Mouse (Mus musculus): ENCODE data around the gene Trex1. TPM values are rescaled to one million over a fixed set of nuclear protein-coding genes. Genes with fewer than 3 reads are reported as not detected.
A peak's percentile ranks its signal among the peaks of the same experiment; 100 is the strongest.

The Trex1 gene
- polyA plus RNA-seq, 1 experiment, result 10.0 TPM

- H3K79me2 ChIP-seq (ENCODE audit: control insufficient read depth, insufficient read depth), result no peaks in the 10 kb centered on the region
- H3K4me3 ChIP-seq, result no peak overlapping the region
- H3ac ChIP-seq (ENCODE audit: control insufficient read depth, insufficient read length), result no peak overlapping the region
- H3K4me2 ChIP-seq (ENCODE audit: low read depth), result peak overlapping the region; percentile 50
- no peaks in the 10 kb centered on the region for H3K36me3 ChIP-seq (ENCODE audit: control insufficient read depth, insufficient read depth)
- TF ChIP-seq POLR2A (IDR thresholded peaks at IDR 0.05; ENCODE audit: insufficient read length, low read depth), result no peak
- TF ChIP-seq POLR2AphosphoS2 (IDR thresholded peaks at IDR 0.05; ENCODE audit: insufficient read length, low read depth), result no peak
- TF ChIP-seq MAX (IDR thresholded peaks at IDR 0.05; ENCODE audit: low read depth), result no peak
- no peak for TF ChIP-seq REST (IDR thresholded peaks at IDR 0.05; ENCODE audit: insufficient read depth, insufficient read length)
- TF ChIP-seq MYOG (IDR thresholded peaks at IDR 0.05; ENCODE audit: control insufficient read depth in 1 of 3, insufficient read depth in 1 of 3, insufficient read length in 2 of 3, low read depth in 2 of 3), result no peak
- no peak for TF ChIP-seq TCF3 (IDR thresholded peaks at IDR 0.05; ENCODE audit: insufficient read length, low read depth)
- TF ChIP-seq USF1 (IDR thresholded peaks at IDR 0.05; ENCODE audit: low read depth), result no peak
- no peak for TF ChIP-seq CEBPB (IDR thresholded peaks at IDR 0.05; ENCODE audit: insufficient read depth, poor library complexity, severe bottlenecking)
- TF ChIP-seq TCF12 (IDR thresholded peaks at IDR 0.05; ENCODE audit: insufficient read depth, poor library complexity, severe bottlenecking), result no peak
- no peak for TF ChIP-seq SRF (IDR thresholded peaks at IDR 0.05; ENCODE audit: control insufficient read depth, insufficient read length, low read depth)
- no peak for TF ChIP-seq E2F4 (IDR thresholded peaks at IDR 0.05; ENCODE audit: insufficient read depth)
- no peak for TF ChIP-seq MYOD1 (IDR thresholded peaks at IDR 0.05; ENCODE audit: control insufficient read depth in 1 of 3, insufficient read length in 2 of 3, low read depth in 2 of 3)
- no peaks in the 10 kb centered on the region for H3K27me3 ChIP-seq (ENCODE audit: control insufficient read depth, insufficient read depth, insufficient read length)
Measured at GRCm38 (mm10) chr9:109098969-109099368, 39.4 kb upstream of the Trex1 start.

DNA sequence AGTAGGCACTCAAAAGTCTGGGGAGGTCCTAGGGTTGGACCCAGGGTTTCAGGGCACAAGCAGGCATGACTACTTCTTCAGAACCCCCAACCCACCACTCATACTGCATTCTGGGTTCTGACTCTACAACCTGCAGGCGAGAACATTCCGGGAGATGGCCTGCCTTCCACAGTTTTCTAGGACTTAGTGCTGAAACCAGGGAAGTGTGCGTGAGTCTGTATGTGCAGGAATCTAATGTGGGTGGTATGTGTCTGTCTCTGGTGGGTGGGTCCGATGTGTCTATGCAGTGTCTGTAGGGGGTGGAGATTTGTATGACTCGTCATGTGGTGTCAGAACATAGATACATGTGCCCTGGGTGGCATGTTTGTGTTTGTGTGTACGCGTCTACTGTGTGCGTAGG, 38.8 kb upstream of the Trex1 start:
- no peaks in the 10 kb centered on the region for H3K36me3 ChIP-seq (ENCODE audit: control insufficient read depth, insufficient read depth)
- H3ac ChIP-seq (ENCODE audit: control insufficient read depth, insufficient read length), result no peak overlapping the region
- TF ChIP-seq USF1 (IDR thresholded peaks at IDR 0.05; ENCODE audit: low read depth) (no peak), MYOG (IDR thresholded peaks at IDR 0.05; ENCODE audit: control insufficient read depth in 1 of 3, insufficient read depth in 1 of 3, insufficient read length in 2 of 3, low read depth in 2 of 3) (no peak), E2F4 (IDR thresholded peaks at IDR 0.05; ENCODE audit: insufficient read depth) (no peak), POLR2A (IDR thresholded peaks at IDR 0.05; ENCODE audit: insufficient read length, low read depth) (no peak), POLR2AphosphoS2 (IDR thresholded peaks at IDR 0.05; ENCODE audit: insufficient read length, low read depth) (no peak)
- H3K79me2 ChIP-seq (ENCODE audit: control insufficient read depth, insufficient read depth), result no peaks in the 10 kb centered on the region
- peak overlapping the region; percentile 50 for H3K4me2 ChIP-seq (ENCODE audit: low read depth)
- H3K27me3 ChIP-seq (ENCODE audit: control insufficient read depth, insufficient read depth, insufficient read length), result no peaks in the 10 kb centered on the region
- H3K4me3 ChIP-seq, result no peak overlapping the region

DNA sequence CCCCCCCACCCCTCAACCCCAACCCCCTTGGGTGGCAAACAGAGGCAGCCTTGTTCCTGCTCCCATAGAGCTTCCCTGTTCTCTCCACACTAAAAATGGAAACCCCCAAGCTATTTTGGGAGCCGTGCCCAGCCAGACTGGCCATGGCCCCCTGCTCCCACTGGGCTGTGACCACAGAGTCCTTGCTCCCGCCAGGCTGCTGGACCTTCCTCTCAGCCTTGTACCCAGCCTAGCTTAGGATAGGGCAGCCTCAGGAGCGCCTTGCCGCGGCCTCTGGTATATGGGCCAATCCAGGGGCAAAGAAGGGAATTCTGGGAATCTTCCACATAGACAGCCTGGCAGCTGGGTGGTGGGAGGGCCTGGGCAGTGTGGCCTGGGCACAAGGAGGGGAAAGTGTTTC, 38.3 kb upstream of the Trex1 start:
- H3K79me2 ChIP-seq (ENCODE audit: control insufficient read depth, insufficient read depth), result no peaks in the 10 kb centered on the region
- H3K4me2 ChIP-seq (ENCODE audit: low read depth), result peak overlapping the region; percentile 50
- no peaks in the 10 kb centered on the region for H3K36me3 ChIP-seq (ENCODE audit: control insufficient read depth, insufficient read depth)
- no peak overlapping the region for H3K4me3 ChIP-seq
- TF ChIP-seq TCF12 (IDR thresholded peaks at IDR 0.05; ENCODE audit: insufficient read depth, poor library complexity, severe bottlenecking) (no peak), MYOD1 (IDR thresholded peaks at IDR 0.05; ENCODE audit: control insufficient read depth in 1 of 3, insufficient read length in 2 of 3, low read depth in 2 of 3) (no peak), USF1 (IDR thresholded peaks at IDR 0.05; ENCODE audit: low read depth) (no peak), SRF (IDR thresholded peaks at IDR 0.05; ENCODE audit: control insufficient read depth, insufficient read length, low read depth) (no peak), E2F4 (IDR thresholded peaks at IDR 0.05; ENCODE audit: insufficient read depth) (no peak), REST (IDR thresholded peaks at IDR 0.05; ENCODE audit: insufficient read depth, insufficient read length) (no peak), MAX (IDR thresholded peaks at IDR 0.05; ENCODE audit: low read depth) (no peak), CEBPB (IDR thresholded peaks at IDR 0.05; ENCODE audit: insufficient read depth, poor library complexity, severe bottlenecking) (no peak), POLR2A (IDR thresholded peaks at IDR 0.05; ENCODE audit: insufficient read length, low read depth) (no peak), TCF3 (IDR thresholded peaks at IDR 0.05; ENCODE audit: insufficient read length, low read depth) (no peak), POLR2AphosphoS2 (IDR thresholded peaks at IDR 0.05; ENCODE audit: insufficient read length, low read depth) (no peak), MYOG (IDR thresholded peaks at IDR 0.05; ENCODE audit: control insufficient read depth in 1 of 3, insufficient read depth in 1 of 3, insufficient read length in 2 of 3, low read depth in 2 of 3) (no peak)
- H3ac ChIP-seq (ENCODE audit: control insufficient read depth, insufficient read length), result no peak overlapping the region
- no peaks in the 10 kb centered on the region for H3K27me3 ChIP-seq (ENCODE audit: control insufficient read depth, insufficient read depth, insufficient read length)

DNA sequence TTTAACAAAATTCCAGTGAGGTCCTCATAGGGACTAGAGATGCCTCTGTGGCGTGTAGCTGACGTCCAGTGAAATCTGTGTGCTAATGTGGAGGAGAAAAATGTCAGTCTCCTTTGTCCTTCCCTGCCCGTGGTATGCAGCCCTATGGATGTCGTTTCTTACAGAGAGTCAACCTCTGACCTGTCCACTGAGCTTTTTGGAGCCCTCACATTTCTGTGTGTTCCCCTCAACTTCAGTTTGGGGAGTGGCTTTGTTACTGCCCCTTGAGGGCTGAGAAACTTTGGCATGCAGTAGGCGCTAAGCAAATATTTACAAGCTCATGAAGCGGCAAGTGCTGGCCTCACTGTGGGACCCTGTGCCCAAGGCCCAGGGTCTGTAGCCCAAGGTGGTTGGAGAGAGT, 37.8 kb upstream of the Trex1 start:
- no peaks in the 10 kb centered on the region for H3K79me2 ChIP-seq (ENCODE audit: control insufficient read depth, insufficient read depth)
- no peak overlapping the region for H3K4me3 ChIP-seq
- peak overlapping the region; percentile 71 for H3K4me2 ChIP-seq (ENCODE audit: low read depth)
- H3ac ChIP-seq (ENCODE audit: control insufficient read depth, insufficient read length), result no peak overlapping the region
- no peaks in the 10 kb centered on the region for H3K27me3 ChIP-seq (ENCODE audit: control insufficient read depth, insufficient read depth, insufficient read length)
- TF ChIP-seq MAX (IDR thresholded peaks at IDR 0.05; ENCODE audit: low read depth) (no peak), POLR2A (IDR thresholded peaks at IDR 0.05; ENCODE audit: insufficient read length, low read depth) (no peak)
- no peaks in the 10 kb centered on the region for H3K36me3 ChIP-seq (ENCODE audit: control insufficient read depth, insufficient read depth)

DNA sequence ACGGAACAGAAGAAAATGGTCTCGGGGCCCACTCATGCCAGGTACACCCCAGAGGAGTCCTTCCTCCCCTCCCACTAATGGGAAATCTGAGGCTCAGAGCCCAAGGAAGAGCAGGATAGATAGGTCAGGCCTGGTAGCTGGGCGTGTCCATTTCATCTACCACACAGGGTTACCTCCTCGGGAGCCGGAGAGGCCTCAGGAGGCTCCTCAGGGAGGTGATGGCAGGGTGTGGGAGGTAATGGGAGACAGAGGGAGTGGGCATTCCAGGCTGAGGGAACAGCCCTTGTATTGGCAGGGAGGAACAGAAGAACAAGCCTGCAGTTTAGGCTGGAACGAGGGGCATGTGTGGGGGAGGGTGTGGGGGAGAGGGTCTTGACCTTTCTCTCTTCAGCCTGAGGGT, 37.3 kb upstream of the Trex1 start:
- H3K4me3 ChIP-seq, result peak overlapping the region; percentile 37
- TF ChIP-seq TCF3 (IDR thresholded peaks at IDR 0.05; ENCODE audit: insufficient read length, low read depth) (no peak), USF1 (IDR thresholded peaks at IDR 0.05; ENCODE audit: low read depth) (no peak), TCF12 (IDR thresholded peaks at IDR 0.05; ENCODE audit: insufficient read depth, poor library complexity, severe bottlenecking) (no peak), E2F4 (IDR thresholded peaks at IDR 0.05; ENCODE audit: insufficient read depth) (no peak), POLR2AphosphoS2 (IDR thresholded peaks at IDR 0.05; ENCODE audit: insufficient read length, low read depth) (no peak), POLR2A (IDR thresholded peaks at IDR 0.05; ENCODE audit: insufficient read length, low read depth) (no peak), MYOD1 (IDR thresholded peaks at IDR 0.05; ENCODE audit: control insufficient read depth in 1 of 3, insufficient read length in 2 of 3, low read depth in 2 of 3) (no peak), CEBPB (IDR thresholded peaks at IDR 0.05; ENCODE audit: insufficient read depth, poor library complexity, severe bottlenecking) (no peak)

More for the DNA sequence above, 37.3 kb upstream of the Trex1 start:
- Histone ChIP-seq H3K27me3 (ENCODE audit: control insufficient read depth, insufficient read depth, insufficient read length) (no peaks in the 10 kb centered on the region), H3K36me3 (ENCODE audit: control insufficient read depth, insufficient read depth) (no peaks in the 10 kb centered on the region), H3ac (ENCODE audit: control insufficient read depth, insufficient read length) (no peak overlapping the region), H3K4me2 (ENCODE audit: low read depth) (peak overlapping the region; percentile 71), H3K79me2 (ENCODE audit: control insufficient read depth, insufficient read depth) (no peaks in the 10 kb centered on the region)

All from myocyte (in vitro differentiated cells).